Mouse (Mus musculus): Measurements from ENCODE around the gene Ankra2.

Ankra2 gene

DNA sequence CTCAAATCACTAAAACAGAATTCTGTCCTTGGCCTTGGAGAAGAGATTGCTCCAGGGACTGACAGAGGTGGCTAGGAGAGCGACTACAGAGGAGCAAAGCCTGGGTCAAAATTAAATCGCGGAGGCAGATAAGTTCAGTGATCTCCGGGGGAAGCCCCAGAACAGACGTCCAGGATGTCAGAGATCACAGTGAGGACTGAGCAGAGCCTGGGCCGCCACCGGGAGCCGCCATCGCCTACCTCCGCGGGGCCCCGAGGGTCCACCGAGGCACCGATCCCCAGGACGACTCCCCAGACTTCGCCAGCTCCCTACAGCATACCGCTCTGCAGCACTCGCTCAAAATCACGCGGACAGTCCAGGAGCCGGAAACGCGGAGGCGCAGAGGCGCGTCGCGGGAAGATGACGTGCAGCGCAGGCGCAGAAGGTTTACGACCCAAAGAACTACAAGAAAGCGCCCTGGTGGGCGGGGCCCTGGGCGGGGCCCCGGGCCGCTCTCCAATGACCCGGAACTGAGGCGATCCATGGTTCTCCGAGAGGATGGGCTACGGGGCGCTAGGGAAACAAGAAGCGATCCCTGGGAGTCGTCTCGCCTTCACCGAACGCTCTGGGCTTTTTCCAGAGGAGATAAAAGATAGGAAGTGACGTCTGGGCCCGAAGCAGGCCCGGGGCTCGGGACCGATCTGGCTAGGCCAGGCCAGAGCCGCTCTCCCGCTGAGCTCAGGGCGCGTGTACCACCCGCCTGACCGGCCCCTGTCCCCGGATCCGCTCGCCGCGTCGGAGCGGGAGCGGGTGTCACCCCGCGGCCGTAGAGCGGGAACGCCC is at the start of gene Ankra2, which contains the start of gene Utp15:
Ankra2 (plus strand) TSS at position 439 of the 822 bp plus-strand sequence.
Utp15 (minus strand) TSS at position 406 of the 822 bp plus-strand sequence.
- peak; percentile 96 to 99 for DNase-seq (ENCODE audit: low spot score in 2 of 2)

- no peak for DNase-seq (ENCODE audit: low spot score in 2 of 2)
Measured at GRCm38 (mm10) chr13:98222848-98223247, 40.0 kb upstream of the Ankra2 start.

- no peak for DNase-seq (ENCODE audit: low spot score in 2 of 2)
Measured at GRCm38 (mm10) chr13:98226225-98226624, 36.6 kb upstream of the Ankra2 start.

- DNase-seq (ENCODE audit: low spot score in 2 of 2), result no peak
Measured at GRCm38 (mm10) chr13:98230511-98230910, 32.4 kb upstream of the Ankra2 start.

- DNase-seq (ENCODE audit: low spot score in 2 of 2), result no peak
Measured at GRCm38 (mm10) chr13:98235451-98235850, 27.4 kb upstream of the Ankra2 start.

GRCm38 (mm10) chr13:98239978-98240641 is 22.8 kb upstream of the Ankra2 start:
- DNase-seq (ENCODE audit: low spot score in 2 of 2), result peak; percentile 76 to 81

GRCm38 (mm10) chr13:98241531-98242282 is 21.2 kb upstream of the Ankra2 start:
- no peak for DNase-seq (ENCODE audit: low spot score in 2 of 2)

GRCm38 (mm10) chr13:98244571-98245350 is 18.1 kb upstream of the Ankra2 start:
- DNase-seq (ENCODE audit: low spot score in 2 of 2), result no peak

- no peak for DNase-seq (ENCODE audit: low spot score in 2 of 2)
Measured at GRCm38 (mm10) chr13:98245386-98245785, 17.5 kb upstream of the Ankra2 start.

DNA sequence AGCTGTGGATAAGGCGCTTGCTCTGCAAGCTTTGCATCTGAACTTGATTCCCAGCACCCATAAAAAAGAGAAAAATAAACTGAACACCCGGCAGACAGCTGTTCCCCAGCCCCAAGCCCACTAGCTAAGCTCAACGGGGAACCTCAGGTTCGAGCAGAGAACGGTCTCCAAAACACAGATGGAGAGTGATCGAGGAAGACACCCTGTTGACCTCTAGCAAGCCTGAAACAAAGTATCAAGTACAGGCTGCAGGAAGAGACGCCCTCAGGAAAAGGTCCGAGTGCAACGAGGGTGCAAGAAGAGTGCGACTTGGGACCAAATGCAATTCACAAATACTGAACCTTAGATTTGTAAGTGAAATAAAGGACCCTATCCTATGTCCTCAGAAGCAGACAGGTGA is 13.3 kb upstream of the Ankra2 start:
- DNase-seq (ENCODE audit: low spot score in 2 of 2), result no peak

DNA sequence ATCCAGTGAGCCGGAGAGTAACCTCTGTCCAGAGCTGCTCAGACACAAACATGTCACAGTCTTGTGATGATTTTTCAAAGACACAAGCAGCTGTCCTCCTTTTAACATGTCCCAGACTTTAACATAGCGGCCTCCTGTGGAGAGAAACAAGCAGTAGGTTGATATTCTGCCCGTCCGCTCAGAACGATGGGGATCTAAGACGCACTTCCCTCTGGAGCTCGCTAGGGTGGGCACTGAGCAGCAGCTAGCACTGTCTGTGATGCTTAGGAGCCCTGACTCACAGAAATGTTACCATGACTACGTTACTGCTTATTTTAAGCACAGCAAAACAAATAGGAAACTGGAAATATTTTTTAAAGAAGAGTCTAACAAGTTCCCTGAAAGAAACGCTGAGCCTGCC is 8.0 kb upstream of the Ankra2 start:
- peak; percentile 15 to 54 for DNase-seq (ENCODE audit: low spot score in 2 of 2)

- DNase-seq (ENCODE audit: low spot score in 2 of 2), result no peak
Measured at GRCm38 (mm10) chr13:98263458-98263987, 649 bp downstream of the Ankra2 start.

DNA sequence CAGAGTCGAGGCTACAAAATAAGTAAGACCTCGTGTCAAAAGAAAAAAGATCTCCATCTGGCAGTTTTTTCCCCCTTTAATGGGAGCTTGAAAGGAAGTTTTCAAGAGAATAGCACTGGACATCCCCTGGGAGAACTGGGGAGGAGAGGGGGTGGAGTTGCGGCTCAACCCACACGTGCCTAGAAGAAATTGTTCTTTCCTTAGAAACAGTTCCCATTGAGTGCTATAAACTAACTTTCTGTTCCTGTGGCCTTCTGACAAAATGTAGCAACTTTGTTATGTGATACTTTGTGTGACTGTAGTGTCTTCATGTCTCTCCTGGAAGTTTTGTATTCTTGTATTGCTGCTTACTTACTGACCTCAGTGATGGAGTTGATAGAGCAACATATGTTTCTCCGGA is 1.2 kb downstream of the Ankra2 start:
- no peak for DNase-seq (ENCODE audit: low spot score in 2 of 2)

- no peak for DNase-seq (ENCODE audit: low spot score in 2 of 2)
Measured at GRCm38 (mm10) chr13:98274023-98274422, 11.1 kb downstream of the Ankra2 start.

DNA sequence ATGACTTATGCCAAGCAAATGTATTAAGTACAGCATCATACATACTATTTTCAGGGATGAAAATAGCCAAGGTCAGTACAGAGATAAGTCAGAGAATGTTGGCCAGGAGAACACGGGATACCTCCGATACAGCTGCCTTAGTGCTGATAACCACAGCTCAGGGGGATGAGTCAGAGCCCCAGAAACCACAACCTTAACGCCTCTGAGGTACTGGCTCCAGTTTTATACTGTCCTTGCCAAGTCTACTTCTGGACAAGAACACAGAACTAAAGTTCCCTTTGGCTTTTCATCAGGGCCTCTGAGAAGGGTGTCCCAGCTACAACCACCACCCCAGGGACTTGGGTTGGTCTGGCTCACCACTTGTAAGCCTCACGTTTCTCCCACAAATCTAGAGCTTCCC is 12.8 kb downstream of the Ankra2 start:
- DNase-seq (ENCODE audit: low spot score in 2 of 2), result no peak

DNA sequence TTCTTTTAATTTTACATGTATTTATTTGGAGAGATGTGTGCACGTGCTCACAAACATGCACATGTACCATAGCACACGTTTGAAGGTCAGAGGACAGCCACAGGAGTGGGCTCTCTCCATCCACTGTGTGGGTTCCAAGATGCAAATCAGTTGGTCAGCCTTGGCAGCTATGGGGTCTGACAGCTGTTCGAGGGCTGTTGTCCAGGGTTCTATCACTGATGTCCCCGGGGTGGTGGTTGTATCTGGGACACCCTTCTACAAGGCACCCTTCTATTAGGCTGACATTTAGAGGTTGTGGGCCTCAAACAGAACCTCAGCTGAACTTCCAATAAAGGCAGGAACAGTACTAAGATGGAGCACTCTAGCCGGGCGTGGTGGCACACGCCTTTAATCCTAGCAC is 13.4 kb downstream of the Ankra2 start:
- DNase-seq (ENCODE audit: low spot score in 2 of 2), result no peak

DNA sequence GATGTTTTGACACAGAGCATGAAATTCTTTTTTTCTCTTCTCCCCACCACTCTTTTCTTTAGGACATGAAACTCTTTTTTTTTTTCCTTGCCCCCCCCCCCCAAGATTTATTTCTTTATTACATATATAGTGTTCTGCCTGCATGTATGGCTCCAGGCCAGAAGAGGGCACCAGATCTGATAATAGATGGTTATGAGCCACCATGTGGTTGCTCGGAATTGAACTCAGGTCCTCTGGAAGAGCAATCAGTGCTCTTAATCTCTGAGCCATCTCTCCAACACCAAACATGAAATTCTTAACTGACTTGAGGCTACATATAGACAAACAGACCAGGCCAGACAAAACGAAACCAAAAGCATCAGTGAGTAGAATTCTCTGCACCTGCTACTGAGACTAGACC is 14.6 kb downstream of the Ankra2 start:
- DNase-seq (ENCODE audit: low spot score in 2 of 2), result no peak

GRCm38 (mm10) chr13:98279686-98280085 is 16.8 kb downstream of the Ankra2 start, which contains the start of gene Gm21976:
Gm21976 (plus strand) TSS chr13:98279887.
- no peak for DNase-seq (ENCODE audit: low spot score in 2 of 2)

- DNase-seq (ENCODE audit: low spot score in 2 of 2), result no peak
Measured at GRCm38 (mm10) chr13:98280990-98281650, 18.2 kb downstream of the Ankra2 start.

GRCm38 (mm10) chr13:98290719-98291118 is 27.8 kb downstream of the Ankra2 start:
- DNase-seq (ENCODE audit: low spot score in 2 of 2), result no peak

DNA sequence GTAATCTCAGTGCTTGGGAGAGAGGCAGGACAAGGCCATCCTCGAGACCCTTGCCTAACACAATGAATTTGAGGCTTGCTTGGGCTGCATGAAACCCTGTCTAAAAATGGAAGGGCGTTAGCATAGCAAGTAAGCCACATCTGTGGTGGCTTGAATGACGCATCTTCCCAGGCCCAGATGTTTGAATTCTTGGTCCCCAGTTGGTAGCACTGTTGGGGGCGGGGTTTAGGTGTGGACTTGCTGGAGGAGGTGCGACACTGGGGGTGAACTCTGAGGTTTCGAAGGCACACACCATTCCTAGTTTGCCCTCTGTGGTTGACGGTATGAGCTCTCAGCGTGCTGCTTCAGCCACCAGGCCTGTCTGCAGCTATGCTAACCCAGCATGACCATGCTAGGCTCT is 28.8 kb downstream of the Ankra2 start:
- DNase-seq (ENCODE audit: low spot score in 2 of 2), result no peak

Data from frontal cortex, postnatal 25 days (tissue).